Mouse (Mus musculus) kidney, postnatal 25 days (tissue): ENCODE data around the gene Gm14401.
"Not testable (repeated sequence)": the region's sequence is repeated elsewhere in the genome, so short reads cannot be mapped to it uniquely, and the experiment has no call there.

Experiments used
- DNase-seq, 2 experiments: peaks; one replicate each; pipeline ENCODE4 v3.0.0; 2021; ENCODE audit warnings: mixed read lengths in 2 of 2

Gm14401 gene

DNA sequence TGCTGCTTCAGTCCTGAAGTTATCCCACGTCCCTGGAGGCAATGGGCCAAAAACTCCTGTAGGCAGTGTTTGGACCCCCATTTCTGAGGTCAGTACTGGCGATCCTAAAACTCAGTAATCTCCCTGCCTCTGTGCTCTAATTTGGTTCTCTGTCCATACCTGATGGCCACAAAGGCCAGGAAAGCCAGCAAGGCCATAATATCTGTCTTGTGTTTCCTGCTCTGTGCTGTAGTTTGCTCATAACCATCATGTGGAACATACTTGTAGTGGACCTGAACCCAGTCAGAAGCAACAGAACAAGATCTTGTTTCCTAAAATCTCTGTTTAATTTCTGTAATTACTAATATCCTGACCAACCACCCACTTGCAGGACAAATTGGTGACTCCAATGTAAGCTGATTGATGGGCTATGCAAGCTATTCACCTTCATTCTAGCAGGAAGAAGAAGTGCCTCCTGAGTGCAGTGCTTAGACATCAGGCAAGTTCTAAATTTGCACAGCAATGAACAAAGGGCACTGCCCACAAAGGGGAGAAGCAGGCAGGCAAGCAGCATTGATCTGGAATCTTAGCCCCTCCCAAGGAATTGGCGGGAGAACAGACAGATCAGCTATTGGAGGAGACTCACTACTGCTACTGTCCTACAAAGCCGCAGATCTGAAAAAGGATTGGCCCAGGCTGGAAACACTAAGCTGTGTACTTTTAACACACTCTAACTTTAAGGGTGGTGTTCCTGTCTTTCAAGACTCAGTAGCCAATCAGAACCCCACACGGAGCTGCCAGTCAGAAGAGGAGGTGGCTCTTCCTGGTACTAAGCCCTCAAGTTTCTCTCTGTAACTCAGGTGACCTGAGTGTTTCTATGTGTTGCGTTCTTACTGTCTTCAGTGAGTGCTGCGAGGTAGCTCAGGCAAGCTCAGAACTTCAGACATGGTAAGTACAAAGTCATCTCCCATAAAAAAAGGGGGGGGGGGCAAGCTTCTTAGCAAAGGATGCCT, at the start of gene Gm14401:
Gene Gm14401 (plus strand): TSS at position 889 of the 992 bp plus-strand sequence.
- DNase-seq = peak; percentile 7 to 37

- not testable (repeated sequence) for DNase-seq
Observed at GRCm38 (mm10) chr2:177072807-177073206, 1.3 kb upstream of the Gm14401 start.

DNA sequence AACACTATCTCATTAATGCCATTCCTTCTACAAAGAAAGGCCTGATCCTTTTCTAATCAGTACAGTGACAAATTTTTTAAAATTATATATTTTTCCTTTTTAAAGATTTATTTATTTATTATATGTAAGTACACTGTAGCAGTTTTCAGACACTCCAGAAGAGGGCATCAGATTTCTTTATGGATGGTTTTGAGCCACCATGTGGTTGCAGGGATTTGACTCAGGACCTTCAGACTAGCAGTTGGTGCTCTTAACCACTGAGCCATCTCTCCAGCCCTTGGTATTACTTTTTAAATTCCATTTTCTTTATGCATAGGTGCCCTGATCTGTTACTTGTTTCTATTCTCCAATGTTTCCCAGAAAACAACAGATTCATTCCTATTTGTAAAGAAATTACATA, 895 bp downstream of the Gm14401 start:
- DNase-seq = not testable (repeated sequence)

GRCm38 (mm10) chr2:177079866-177080265, 5.7 kb downstream of the Gm14401 start:
- not testable (repeated sequence) for DNase-seq

DNA sequence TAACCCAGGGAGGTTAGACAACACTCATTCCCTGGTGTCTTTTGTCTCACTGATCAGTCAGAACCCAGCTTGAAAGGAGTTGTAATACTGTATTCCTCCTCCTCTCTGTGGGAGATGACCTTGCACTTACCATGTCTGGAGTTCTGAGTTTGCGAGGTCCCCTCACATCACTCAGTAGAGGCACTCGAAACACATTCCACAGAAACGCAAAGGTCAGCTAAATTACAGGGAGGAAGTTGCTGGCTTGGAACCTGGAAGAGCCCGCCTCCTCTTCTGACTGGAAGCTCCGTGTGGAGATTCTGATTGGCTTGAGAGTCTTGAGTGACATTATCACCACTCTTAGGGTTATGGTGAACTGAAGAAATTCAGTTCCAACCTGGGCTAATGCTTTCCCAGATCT, 35.0 kb downstream of the Gm14401 start:
- not testable (repeated sequence) for DNase-seq

DNA sequence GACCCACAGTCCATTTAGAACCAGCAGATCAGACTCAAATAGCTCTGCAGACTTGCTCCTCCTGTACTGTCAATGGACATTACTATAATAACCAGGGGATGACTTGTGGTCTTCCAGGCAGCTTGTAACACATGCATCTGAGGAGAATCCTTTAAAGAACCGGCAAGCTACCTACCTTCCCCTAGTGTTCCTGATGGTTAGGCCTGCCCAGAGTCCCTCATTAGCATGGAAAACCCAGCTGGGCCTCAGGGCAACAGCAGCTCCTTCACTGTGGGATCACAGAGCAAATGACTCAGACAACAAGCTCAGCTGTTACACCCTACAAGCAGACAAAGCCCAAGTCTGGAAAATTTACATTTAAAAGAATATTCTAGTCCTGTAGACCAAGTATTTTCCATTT, 55.0 kb downstream of the Gm14401 start:
- DNase-seq = not testable (repeated sequence)
